In the genomic region with DNA sequence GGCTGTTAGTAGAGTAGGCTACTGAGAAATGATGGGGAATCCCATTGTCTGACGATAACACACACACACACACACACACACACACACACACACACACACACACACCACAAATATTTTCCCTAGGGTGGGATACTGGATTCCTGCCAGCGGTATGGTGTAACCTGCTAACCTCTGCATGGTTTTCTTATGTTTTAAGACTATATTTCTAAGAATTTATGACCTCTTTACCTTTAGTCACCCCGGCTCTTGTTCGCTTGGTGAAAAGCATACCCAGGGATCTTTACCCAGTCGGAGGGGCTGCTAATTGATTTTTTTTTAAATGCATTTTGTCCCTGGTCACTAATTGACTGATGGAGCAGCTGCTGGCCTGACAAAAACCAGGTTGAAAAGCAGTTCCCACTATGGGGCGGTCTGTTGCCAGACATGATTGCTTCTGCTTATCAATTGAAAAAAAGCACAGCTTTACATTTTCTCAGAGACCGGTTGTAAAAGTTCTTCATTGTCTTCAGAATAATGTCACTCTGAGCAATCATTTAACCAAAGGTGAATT, we compare ENCODE assay signal across 23 mouse cellular contexts. TPM values are rescaled to one million over a fixed set of nuclear protein-coding genes. Genes with fewer than 3 reads are reported as not detected.
DNase-seq lines count a peak whose midpoint lies in the region; ATAC-seq lines count a peak whose summit lies in the region.
"Had no signal": no experiment of that assay in that cellular context is flagged by ENCODE, and none has a peak within 500 bp of the region (broad histone marks: within the 10 kb centered on the region; RNA-seq: fewer than 3 reads in every experiment).

No protein-coding gene starts in this region.

- no peaks in the 10 kb centered on the region for H3K9me3 ChIP-seq in embryonic facial prominence, embryonic 14.5 days (ENCODE audit: control insufficient read depth, low read length)
- no peaks in the 10 kb centered on the region for H3K9me3 ChIP-seq in embryonic facial prominence, embryonic 10.5 days
- H3K9me3 ChIP-seq in neural tube, embryonic 11.5 days (ENCODE audit: control insufficient read depth, low read length) = no peaks in the 10 kb centered on the region
- H3K9me3 ChIP-seq: forebrain, embryonic 10.5 days; hindbrain, embryonic 12.5 days; kidney, embryonic 15.5 days; midbrain, embryonic 10.5 days; stomach, embryonic 15.5 days had no signal

- no peak overlapping the region for H3K4me2 ChIP-seq in embryonic facial prominence, embryonic 14.5 days (ENCODE audit: low read depth, low read length)
- no peak overlapping the region for H3K4me2 ChIP-seq in neural tube, embryonic 11.5 days (ENCODE audit: low read depth)
- H3K4me2 ChIP-seq: heart, embryonic 11.5 days; hindbrain, embryonic 12.5 days; kidney, embryonic 15.5 days; stomach, embryonic 15.5 days had no signal

- H3K27me3 ChIP-seq in embryonic facial prominence, embryonic 14.5 days (replicated peaks; ENCODE audit: control insufficient read depth, insufficient read depth, low read length) = no peaks in the 10 kb centered on the region
- no peaks in the 10 kb centered on the region for H3K27me3 ChIP-seq in embryonic facial prominence, embryonic 10.5 days (replicated peaks; ENCODE audit: low read depth, poor library complexity, severe bottlenecking)
- no peaks in the 10 kb centered on the region for H3K27me3 ChIP-seq in neural tube, embryonic 11.5 days (ENCODE audit: control insufficient read depth, insufficient read depth, low read length)
- H3K27me3 ChIP-seq: hindbrain, embryonic 12.5 days; kidney, embryonic 15.5 days; stomach, embryonic 15.5 days had no signal

- H3K36me3 ChIP-seq in embryonic facial prominence, embryonic 14.5 days (ENCODE audit: control insufficient read depth, insufficient read depth, low read length) = no peaks in the 10 kb centered on the region
- no peaks in the 10 kb centered on the region for H3K36me3 ChIP-seq in embryonic facial prominence, embryonic 10.5 days (replicated peaks)
- no peaks in the 10 kb centered on the region for H3K36me3 ChIP-seq in neural tube, embryonic 11.5 days (ENCODE audit: control insufficient read depth, insufficient read depth, low read length)
- H3K36me3 ChIP-seq: forebrain, embryonic 10.5 days; hindbrain, embryonic 12.5 days; kidney, embryonic 15.5 days; midbrain, embryonic 10.5 days; stomach, embryonic 15.5 days had no signal

- 69% methylated on average over 7 of the region's 7 CpGs for WGBS in embryonic facial prominence, embryonic 14.5 days
- WGBS in embryonic facial prominence, embryonic 10.5 days = 69% methylated on average over 7 of the region's 7 CpGs
- 25% methylated on average over 7 of the region's 7 CpGs for WGBS in neural tube, embryonic 11.5 days

- ATAC-seq in embryonic facial prominence, embryonic 14.5 days (ENCODE audit: low read depth) = no peak
- no peak for ATAC-seq in neural tube, embryonic 11.5 days (ENCODE audit: insufficient read depth, low FRiP score, low TSS enrichment)
- ATAC-seq: forebrain, embryonic 16.5 days; liver, postnatal 0 days; lung, postnatal 0 days had no signal

- H3K9ac ChIP-seq in embryonic facial prominence, embryonic 14.5 days (ENCODE audit: low read depth, low read length) = no peak overlapping the region
- no peak overlapping the region for H3K9ac ChIP-seq in neural tube, embryonic 11.5 days (ENCODE audit: low read length)
- H3K9ac ChIP-seq: hindbrain, embryonic 12.5 days; kidney, embryonic 15.5 days; liver, postnatal 0 days; stomach, embryonic 15.5 days had no signal

- no peak overlapping the region for H3K4me3 ChIP-seq in embryonic facial prominence, embryonic 14.5 days (ENCODE audit: low read depth, low read length)
- no peak overlapping the region for H3K4me3 ChIP-seq in embryonic facial prominence, embryonic 10.5 days
- H3K4me3 ChIP-seq in neural tube, embryonic 11.5 days (ENCODE audit: low read depth, low read length) = no peak overlapping the region
- H3K4me3 ChIP-seq: forebrain, embryonic 10.5 days; hindbrain, embryonic 12.5 days; kidney, embryonic 15.5 days; midbrain, embryonic 10.5 days; stomach, embryonic 15.5 days had no signal

- no peaks in the 10 kb centered on the region for H3K4me1 ChIP-seq in embryonic facial prominence, embryonic 14.5 days (ENCODE audit: control insufficient read depth, insufficient read depth, low read length)
- no peaks in the 10 kb centered on the region for H3K4me1 ChIP-seq in embryonic facial prominence, embryonic 10.5 days
- peaks cover 2% of the 10 kb centered on the region; the same call in 1 of the 2 replicates for H3K4me1 ChIP-seq in neural tube, embryonic 11.5 days (ENCODE audit: control insufficient read depth, insufficient read depth, low read length)
- H3K4me1 ChIP-seq: hindbrain, embryonic 12.5 days; kidney, embryonic 15.5 days; stomach, embryonic 15.5 days had no signal

- H3K27ac ChIP-seq in embryonic facial prominence, embryonic 14.5 days (replicated peaks; ENCODE audit: low read depth, low read length) = no peak overlapping the region
- no peak overlapping the region for H3K27ac ChIP-seq in embryonic facial prominence, embryonic 10.5 days (replicated peaks)
- H3K27ac ChIP-seq in neural tube, embryonic 11.5 days (ENCODE audit: low read depth, low read length) = no peak overlapping the region
- H3K27ac ChIP-seq: forebrain, embryonic 10.5 days; hindbrain, embryonic 12.5 days; kidney, embryonic 15.5 days; macrophage; midbrain, embryonic 10.5 days; stomach, embryonic 15.5 days had no signal

- peak; percentile 11 for DNase-seq in embryonic facial prominence, embryonic 14.5 days (ENCODE audit: low spot score)
- DNase-seq in embryonic facial prominence, embryonic 10.5 days (ENCODE audit: low spot score) = no peak
- peak; percentile 42 for DNase-seq in MN1 (ENCODE audit: low spot score)
- peak; percentile 67 for DNase-seq in forelimb bud, embryonic 11.5 days (ENCODE audit: low read depth, low spot score)
- DNase-seq in neural tube, embryonic 11.5 days (ENCODE audit: low spot score) = peak; percentile 24
- DNase-seq in liver = no peak
- no peak for DNase-seq in thymus, postnatal 36 days
- DNase-seq: adrenal gland, postnatal 14 days; cerebellum, adult 9-11 months; gastrocnemius, postnatal 14 days; kidney, postnatal 36 days; liver, postnatal 0 days; right cerebral cortex, adult 18-20 months; thymus, postnatal 4 days had no signal

RNA-seq across cellular contexts. Expression of a gene that starts 46.5 kb away (rescaled TPM):
- polyA plus RNA-seq in embryonic facial prominence, embryonic 14.5 days (2014; fragmentation: Nextera tagmentation; extraction: Ambion mirVana) = 48.3 and 48.6 TPM in 2 replicates
- 44.0 and 48.2 TPM in 2 replicates for polyA plus RNA-seq in embryonic facial prominence, embryonic 10.5 days (2016; fragmentation: Nextera tagmentation; extraction: Ambion mirVana)
- 36.1 and 38.1 TPM in 2 replicates for polyA plus RNA-seq in neural tube, embryonic 11.5 days (2014; fragmentation: Nextera tagmentation; extraction: Ambion mirVana)
- polyA plus RNA-seq: macrophage had no signal

Comparison
In these comparisons a context has a peak if more than half of its experiments do, and no peak if none do; other contexts are left out.
1. DNase-seq: peak in embryonic facial prominence, embryonic 14.5 days (single experiment), MN1 (single experiment), forelimb bud, embryonic 11.5 days (single experiment) and neural tube, embryonic 11.5 days (single experiment); none in embryonic facial prominence, embryonic 10.5 days (single experiment), liver (single experiment) and thymus, postnatal 36 days (0 of 2).